Mouse (Mus musculus) erythroblast, embryonic 14.5 days (primary cell): ENCODE results near the gene Ola1. TPM values are rescaled to one million over a fixed set of nuclear protein-coding genes. Genes with fewer than 3 reads are reported as not detected.

Experiments used
- H3K27me3 ChIP-seq: 2 replicates; pipeline ENCODE4 v1.6.1; 2012; ENCODE audit warnings: inconsistent platforms; ENCODE audit not compliant: control insufficient read depth
- H3K36me3 ChIP-seq: 2 replicates; pipeline ENCODE4 v1.6.1; 2012; ENCODE audit warnings: mild to moderate bottlenecking, inconsistent platforms; ENCODE audit not compliant: control insufficient read depth
- H3K4me1 ChIP-seq: 2 replicates; pipeline ENCODE4 v1.6.1; 2012; ENCODE audit warnings: inconsistent platforms; ENCODE audit not compliant: control insufficient read depth
- H3K4me3 ChIP-seq: replicated peaks from 2 replicates; pipeline ENCODE3; 2012; ENCODE audit warnings: moderate library complexity, mild to moderate bottlenecking, inconsistent platforms
- H3K9me3 ChIP-seq: 2 replicates; pipeline ENCODE4 v1.6.1; 2012; ENCODE audit warnings: low read length, inconsistent platforms, mixed read lengths; ENCODE audit not compliant: control insufficient read depth
- GATA1 ChIP-seq: IDR thresholded peaks from 2 replicates; pipeline ENCODE4 v1.6.1; 2012; ENCODE audit warnings: low read length, inconsistent platforms, mixed read lengths
- TAL1 ChIP-seq: IDR thresholded peaks from 3 replicates; pipeline ENCODE4 v1.6.1; 2012; ENCODE audit warnings: low read length, inconsistent platforms, mixed read lengths
- polyA plus RNA-seq: library from polyadenylated mRNA; stranded (reverse); fragments of >175 nt; gene quantifications from 2 replicates; pipeline ENCODE4 v1.2.3, GENCODE M21; 2012

The Ola1 gene
- polyA plus RNA-seq, 1 experiment = 3.4 TPM

DNA sequence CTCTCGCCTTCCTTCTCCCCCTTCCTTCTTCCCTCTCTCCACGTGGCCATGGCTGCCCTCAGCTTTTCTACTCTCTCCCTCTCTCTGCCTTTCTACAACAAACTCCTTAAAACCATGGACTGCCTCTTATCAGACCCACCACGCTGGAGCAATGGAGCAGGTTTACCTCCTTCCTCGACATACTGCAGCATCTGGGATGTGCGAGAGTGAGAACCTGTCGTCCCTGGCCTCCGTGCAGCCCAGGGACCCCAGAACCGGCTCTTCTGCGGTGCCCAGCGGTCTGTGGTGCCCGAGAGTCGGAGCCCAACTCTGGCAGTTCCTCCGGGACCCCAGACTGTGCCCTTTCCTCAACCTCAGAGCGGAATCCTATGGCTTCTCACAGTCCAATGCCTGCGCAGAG is 139.4 kb downstream of the Ola1 start:
- Histone ChIP-seq H3K27me3 (peaks cover 30% of the 10 kb centered on the region), H3K4me3 (no peak overlapping the region), H3K9me3 (peaks cover 5% of the 10 kb centered on the region), H3K36me3 (peaks cover 2% of the 10 kb centered on the region; the same call in 1 of the 2 replicates), H3K4me1 (peaks cover 18% of the 10 kb centered on the region)
- TF ChIP-seq TAL1 = no peak
- TF ChIP-seq GATA1 = no peak

DNA sequence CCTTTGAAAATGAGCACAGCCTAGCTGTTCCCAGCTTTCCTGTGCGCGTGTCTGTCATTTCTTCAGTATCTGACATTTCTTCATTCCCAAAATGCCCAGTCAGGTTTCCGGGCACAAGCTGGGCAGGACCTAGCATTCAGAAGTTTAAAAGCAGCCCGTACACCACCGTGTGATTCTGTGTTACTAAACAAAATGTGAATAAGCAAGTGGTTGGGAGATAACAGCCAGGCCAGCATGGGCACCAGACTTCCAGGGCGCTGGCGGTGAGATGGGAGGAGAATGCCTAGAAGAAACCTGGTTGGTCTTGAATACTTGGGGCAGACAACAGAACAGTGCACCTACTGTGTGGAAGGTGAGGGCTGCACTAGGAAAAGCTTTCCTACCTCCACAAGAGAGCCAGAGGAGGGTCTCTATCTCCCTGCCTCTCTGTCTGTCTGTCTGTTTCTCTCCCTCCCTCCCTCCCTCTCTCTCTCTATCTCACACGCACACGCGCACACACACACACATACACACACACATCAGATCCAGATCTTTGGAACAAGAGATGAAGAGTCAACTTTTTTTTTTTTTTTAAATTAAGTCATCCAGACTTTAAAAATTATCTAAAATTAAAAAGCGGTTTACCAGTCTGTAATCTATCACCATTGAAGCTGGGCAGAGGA is 144.8 kb downstream of the Ola1 start:
- H3K4me1 ChIP-seq = peaks cover 15% of the 10 kb centered on the region
- TF ChIP-seq TAL1 = no peak
- TF ChIP-seq GATA1 = no peak
- peaks cover 38% of the 10 kb centered on the region for H3K27me3 ChIP-seq
- H3K36me3 ChIP-seq = peaks cover 2% of the 10 kb centered on the region; the same call in 1 of the 2 replicates
- H3K9me3 ChIP-seq = peaks cover 5% of the 10 kb centered on the region
- no peak overlapping the region for H3K4me3 ChIP-seq

DNA sequence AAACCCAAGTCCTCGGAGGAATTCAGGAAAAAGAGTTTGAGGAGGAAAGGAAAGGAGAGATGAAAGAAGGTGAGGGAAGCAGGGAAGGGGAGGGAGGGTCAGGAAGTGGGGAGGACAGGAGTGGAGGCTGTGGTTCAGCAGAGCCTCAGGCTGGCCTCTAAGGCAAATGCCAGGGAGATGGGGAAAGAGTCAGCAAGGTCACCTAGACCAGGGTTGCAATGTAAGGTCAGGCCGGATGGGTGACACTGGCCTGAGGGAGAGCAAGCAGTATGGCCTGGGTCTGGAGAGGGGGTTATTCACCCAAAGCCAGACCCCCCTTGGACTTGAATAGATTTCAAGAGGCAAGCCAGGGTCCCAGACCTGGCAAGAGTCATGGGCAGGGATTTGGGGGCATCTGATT is 147.5 kb downstream of the Ola1 start:
- H3K36me3 ChIP-seq = no peaks in the 10 kb centered on the region; the same call in 1 of the 2 replicates
- H3K9me3 ChIP-seq = peaks cover under 1% of the 10 kb centered on the region
- no peak overlapping the region for H3K4me3 ChIP-seq
- peaks cover 27% of the 10 kb centered on the region for H3K4me1 ChIP-seq
- peaks cover 44% of the 10 kb centered on the region for H3K27me3 ChIP-seq
- no peak for TF ChIP-seq TAL1
- TF ChIP-seq GATA1 = no peak

DNA sequence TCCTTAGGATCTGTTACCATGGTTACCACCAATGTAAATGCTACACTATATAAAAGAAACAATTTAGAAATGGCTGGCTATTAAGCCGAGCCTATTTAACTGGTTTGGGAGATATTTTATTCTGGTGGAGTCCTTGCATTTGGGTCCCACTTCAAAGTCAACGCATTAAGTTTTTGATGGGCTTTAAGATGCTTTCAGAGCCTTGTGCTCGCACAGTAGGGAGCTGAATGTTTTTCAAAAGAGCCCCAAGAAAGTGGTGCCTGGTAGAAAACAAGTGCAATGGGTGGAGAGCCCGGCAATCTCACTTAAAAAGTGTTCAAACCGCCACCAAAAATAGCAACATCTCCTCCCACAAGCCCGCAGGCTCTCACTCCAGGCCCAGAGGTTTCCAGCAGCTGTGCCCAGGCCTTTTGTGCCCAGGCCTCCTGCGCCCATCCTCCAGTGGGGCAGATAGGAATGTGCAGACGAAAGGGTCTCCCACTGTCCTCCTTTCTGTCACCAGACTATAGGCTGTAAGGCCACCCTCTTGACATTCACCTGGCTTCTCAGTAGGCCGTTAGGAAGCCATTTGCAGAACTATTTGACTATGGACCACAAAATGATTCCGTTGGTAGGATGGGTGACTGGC is 148.2 kb downstream of the Ola1 start:
- Histone ChIP-seq H3K4me3 (no peak overlapping the region), H3K27me3 (peaks cover 47% of the 10 kb centered on the region), H3K4me1 (peaks cover 27% of the 10 kb centered on the region), H3K36me3 (no peaks in the 10 kb centered on the region), H3K9me3 (no peaks in the 10 kb centered on the region)
- TF ChIP-seq GATA1 = no peak
- no peak for TF ChIP-seq TAL1

DNA sequence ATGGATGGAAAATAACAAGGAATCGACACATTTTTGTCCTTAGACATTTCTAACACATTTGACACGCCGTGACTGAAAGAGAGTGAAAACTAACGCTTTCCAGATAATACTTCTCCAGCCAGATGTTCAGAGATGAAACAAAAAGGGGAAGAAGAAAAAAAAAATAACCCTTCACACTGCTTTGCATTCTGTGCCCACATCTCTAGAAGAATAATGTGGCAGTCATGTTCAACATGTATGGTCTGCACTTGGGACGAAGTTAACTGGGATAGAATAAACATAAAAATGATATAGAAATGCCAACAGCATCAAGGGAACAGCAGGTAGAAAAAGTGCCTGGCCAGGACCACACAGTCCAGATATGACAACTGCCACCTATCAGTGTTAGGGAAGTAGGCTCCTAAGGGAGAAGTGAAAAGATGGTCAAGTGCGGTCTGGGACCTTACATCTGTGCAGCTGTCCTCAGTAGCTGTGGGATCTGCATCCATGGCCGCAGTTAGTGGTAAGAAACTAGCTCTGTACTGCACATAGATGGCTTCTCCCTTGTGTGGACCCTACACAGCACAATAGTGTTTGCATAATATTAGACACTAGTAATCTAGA is 149.4 kb downstream of the Ola1 start:
- H3K4me1 ChIP-seq = peaks cover 27% of the 10 kb centered on the region
- H3K4me3 ChIP-seq = no peak overlapping the region
- H3K36me3 ChIP-seq = no peaks in the 10 kb centered on the region
- no peak for TF ChIP-seq TAL1
- TF ChIP-seq GATA1 = no peak
- H3K27me3 ChIP-seq = peaks cover 45% of the 10 kb centered on the region
- H3K9me3 ChIP-seq = no peaks in the 10 kb centered on the region

DNA sequence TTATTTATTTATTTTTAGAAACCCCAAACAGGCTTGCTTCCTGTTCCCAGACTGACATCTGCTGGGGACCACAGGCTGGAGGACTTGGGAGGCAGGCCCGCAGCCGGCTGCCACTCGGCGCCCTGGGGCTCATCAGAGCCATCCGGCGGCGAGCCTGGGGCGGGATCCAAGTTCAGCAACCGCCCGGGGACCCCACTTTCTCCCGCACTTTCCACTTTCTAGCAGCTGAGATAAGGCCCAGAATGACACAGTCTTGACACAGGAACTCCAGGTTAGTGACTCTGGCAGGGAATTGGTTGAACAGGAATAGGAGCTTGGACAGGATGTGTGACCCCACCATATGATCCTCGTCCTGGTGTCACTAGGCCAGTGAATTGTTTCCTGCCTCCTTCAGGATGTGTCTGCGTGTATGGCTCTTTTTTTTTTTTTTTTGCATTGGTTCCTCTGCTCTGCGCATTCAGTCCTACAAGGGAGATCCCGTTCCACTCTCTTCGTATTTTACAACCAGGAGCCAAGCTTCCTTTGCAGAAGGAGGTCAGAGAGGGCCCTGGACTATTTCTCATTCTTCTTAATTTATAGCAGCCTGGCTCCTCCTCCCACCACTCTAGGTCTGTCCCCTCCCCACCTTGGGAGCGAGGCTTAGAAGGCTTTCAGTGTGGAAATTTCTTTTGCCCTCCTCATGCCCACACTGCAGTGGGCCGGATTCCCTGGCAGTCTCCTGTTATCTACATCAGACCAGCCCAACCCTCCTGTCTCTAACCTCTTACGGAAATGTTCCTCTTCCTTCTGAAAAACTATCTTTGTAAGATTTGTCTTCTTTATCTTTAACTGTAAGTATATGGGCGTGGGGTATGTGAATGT is 152.2 kb downstream of the Ola1 start:
- peaks cover 25% of the 10 kb centered on the region for H3K4me1 ChIP-seq
- H3K36me3 ChIP-seq = no peaks in the 10 kb centered on the region
- TF ChIP-seq GATA1 (no peak), TAL1 (no peak)
- peaks cover 54% of the 10 kb centered on the region for H3K27me3 ChIP-seq
- H3K9me3 ChIP-seq = no peaks in the 10 kb centered on the region
- no peak overlapping the region for H3K4me3 ChIP-seq

DNA sequence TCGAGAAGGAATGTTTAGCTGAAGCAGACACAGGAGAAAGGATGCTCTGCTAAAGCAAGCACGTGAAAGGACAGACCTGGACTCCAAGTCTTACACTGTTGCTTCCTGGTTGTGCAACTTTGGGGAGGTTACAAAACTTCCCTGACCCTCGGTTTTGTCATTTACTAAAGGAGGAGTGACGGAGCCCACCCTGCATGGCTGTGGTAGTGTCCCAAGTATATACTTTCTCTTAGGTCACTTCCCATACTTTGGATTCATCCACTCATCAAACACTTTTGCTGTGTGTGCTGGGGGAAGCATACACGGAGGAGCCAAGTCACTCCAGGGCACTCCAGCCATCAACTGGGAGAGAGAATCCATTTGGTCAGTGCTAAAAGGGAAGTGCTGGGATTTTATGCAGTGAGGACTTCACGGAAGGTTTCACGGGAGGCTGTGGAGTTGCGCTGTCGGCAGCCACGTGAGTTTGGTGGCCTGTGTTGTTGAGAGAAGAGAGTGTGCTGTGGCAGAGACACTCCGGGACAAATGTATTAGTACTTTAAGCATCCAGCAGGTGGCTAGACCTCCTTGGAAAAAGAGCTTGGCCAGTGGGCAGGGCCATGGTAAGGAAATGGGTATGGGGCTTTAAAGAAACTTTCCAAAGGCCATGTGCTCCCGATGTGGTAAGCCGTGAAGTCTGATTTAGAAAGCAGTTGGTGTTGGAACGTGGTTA is 154.7 kb downstream of the Ola1 start:
- TF ChIP-seq TAL1 = no peak
- TF ChIP-seq GATA1 = no peak
- H3K4me3 ChIP-seq = no peak overlapping the region
- no peaks in the 10 kb centered on the region for H3K36me3 ChIP-seq
- H3K9me3 ChIP-seq = no peaks in the 10 kb centered on the region
- H3K4me1 ChIP-seq = peaks cover 31% of the 10 kb centered on the region
- H3K27me3 ChIP-seq = peaks cover 42% of the 10 kb centered on the region

DNA sequence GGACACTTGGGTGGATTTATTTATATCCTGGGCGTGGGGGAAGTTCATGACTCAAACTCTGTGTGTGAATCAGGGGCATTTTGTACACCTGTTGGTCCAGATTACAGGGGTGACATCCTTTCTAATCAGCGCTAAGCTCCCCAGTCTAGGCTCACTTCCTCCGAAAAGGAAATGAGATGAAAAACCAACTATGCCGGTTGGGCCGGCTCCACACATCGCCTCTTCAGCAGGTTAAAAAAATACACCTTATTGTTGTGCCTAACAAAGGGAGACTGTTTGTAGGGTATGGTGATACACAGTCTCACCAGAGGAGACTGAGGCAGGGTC is 158.5 kb downstream of the Ola1 start:
- no peaks in the 10 kb centered on the region for H3K36me3 ChIP-seq
- H3K4me3 ChIP-seq = no peak overlapping the region
- H3K27me3 ChIP-seq = peaks cover 24% of the 10 kb centered on the region
- TF ChIP-seq GATA1 (no peak), TAL1 (no peak)
- H3K9me3 ChIP-seq = no peaks in the 10 kb centered on the region
- peaks cover 38% of the 10 kb centered on the region for H3K4me1 ChIP-seq
